Mouse (Mus musculus): ENCODE data around the gene Msx2.

Msx2 gene

DNA sequence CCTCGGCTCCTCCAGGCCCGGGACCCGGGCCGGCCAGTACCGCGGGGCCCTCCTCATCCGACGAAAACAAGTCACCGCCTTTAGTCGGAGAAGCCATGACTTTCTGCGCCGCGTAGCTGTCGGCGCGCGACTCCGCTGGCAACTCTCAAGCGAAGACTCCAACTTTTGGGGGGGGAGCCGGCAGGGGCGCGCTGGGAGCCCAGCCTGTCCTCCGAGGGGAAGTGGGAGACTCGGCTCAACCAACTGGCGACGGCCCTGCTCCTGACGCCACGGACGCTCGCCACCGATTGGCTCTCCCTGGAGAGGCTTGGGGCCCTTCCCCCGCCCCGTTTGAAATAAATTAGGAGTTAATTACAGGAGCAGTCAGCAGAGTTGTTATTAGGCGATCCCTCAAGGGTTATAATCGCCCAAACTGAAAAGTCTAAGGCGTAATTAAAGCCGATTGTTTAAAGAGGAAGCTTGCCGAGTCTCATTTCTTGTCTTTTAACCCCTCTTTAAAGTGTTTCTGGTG lies at the start of gene Msx2:
TSS of gene Msx2 (minus strand) at position 461 of the 511 bp plus-strand sequence.
- DNase-seq = no peak

DNA sequence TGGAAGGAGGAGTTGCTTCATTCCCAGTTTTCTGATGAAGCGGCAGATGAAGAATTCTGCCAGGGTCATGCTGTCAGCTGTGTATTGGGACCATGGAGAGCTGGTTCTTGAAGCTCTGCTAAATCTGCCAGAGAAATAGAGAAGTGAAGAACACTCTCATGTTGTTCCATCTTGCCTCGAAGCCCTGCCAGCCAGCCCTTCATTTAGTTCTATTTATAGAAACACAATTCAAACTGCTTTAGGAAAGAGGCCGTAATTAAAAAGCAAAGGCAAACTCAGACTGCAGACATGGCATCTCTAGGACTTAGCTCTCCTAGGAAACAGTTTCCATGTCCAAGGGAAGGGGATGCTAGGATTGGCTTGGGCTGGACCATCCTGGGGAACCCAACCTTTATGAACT lies 48.6 kb upstream of the Msx2 start:
- no peak for DNase-seq

- DNase-seq = no peak
Observed at GRCm38 (mm10) chr13:53520343-53520937, 47.6 kb upstream of the Msx2 start.

- no peak for DNase-seq
Observed at GRCm38 (mm10) chr13:53519727-53520126, 46.9 kb upstream of the Msx2 start.

DNA sequence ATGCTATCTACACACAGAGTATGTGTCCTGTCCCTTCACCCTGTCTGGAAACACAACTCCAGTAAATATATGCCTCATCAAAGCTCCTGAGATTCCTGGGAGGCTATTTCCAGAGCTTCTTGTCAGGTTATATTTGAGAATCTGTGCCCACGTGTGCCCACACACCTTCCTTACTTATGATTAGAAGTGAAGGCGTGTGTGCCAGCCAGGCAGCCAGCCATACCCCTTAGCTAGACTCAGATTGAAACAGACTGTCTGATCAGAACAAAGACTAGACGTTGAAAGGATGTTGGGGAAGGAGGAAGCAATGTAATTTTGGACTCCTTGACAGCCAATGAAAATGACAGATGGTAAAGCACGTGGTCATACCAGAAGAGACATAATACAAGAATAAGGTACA lies 45.4 kb upstream of the Msx2 start:
- DNase-seq = no peak

DNA sequence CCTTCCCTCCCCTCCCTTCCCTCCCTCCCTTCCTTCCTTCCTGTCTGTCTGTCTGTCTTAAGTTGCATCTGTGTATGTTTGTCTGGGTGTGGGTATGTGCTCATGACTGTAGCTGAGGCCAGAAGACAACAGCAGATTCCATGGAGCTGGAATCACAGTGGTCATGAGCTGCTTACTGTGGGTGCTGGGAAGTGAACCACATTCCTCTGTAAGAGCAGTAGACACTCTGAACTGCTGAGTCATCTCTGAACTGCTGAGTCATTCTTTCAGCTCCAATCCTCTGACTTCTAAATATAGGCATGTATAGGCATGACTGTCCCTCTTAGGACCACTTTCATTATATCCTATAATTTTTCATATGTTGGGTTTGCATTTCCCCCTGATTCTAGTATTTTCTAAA lies 41.7 kb upstream of the Msx2 start:
- DNase-seq = no peak

DNA sequence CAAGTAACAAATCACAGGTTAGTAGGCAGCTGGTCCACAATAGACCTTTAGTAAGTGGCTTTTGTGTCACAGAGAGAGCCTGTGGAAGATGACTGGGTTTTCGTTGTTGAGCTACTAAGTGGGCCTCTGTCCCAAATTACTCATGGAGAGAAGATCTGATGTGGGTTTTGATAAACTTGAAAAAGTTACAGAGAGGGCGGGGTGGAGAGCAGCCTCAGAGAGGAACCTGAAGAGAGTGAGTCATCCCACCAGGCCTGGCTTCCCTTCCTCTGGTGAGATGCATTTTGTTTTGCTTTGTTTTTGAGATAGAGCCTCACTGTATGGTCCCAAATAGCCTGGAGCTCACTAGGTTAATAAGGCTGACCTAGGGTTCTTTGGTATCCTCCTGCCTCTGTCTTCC lies 38.5 kb upstream of the Msx2 start:
- no peak for DNase-seq

- no peak for DNase-seq
Observed at GRCm38 (mm10) chr13:53502406-53502805, 29.5 kb upstream of the Msx2 start.

GRCm38 (mm10) chr13:53501561-53502253 lies 28.8 kb upstream of the Msx2 start:
- no peak for DNase-seq

- DNase-seq = no peak
Observed at GRCm38 (mm10) chr13:53501057-53501456, 28.2 kb upstream of the Msx2 start.

GRCm38 (mm10) chr13:53486512-53486911 lies 13.6 kb upstream of the Msx2 start:
- DNase-seq = no peak

GRCm38 (mm10) chr13:53475701-53476188 lies 2.9 kb upstream of the Msx2 start:
- DNase-seq = no peak

GRCm38 (mm10) chr13:53474491-53474890 lies 1.6 kb upstream of the Msx2 start:
- no peak for DNase-seq

DNA sequence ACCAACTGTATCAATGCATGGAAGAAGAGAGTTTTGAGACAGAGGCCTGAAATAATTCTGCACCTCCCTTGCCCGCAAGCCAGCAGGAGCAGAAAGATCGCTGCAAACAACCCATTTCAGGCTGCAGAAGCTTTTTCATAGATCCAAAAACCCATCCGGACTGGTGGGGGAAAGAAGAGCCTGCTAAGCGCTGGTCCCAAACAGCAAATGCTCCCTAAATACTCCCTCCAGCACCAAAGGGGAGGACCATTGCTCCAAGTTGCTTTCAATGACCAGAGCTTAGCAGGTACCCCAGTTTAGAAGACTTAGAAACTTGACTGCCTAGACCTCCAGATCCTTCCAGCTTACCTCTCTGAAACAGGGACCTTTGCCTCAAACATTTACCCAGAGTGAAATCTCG lies 1.1 kb upstream of the Msx2 start:
- DNase-seq = no peak

GRCm38 (mm10) chr13:53473291-53473690 lies 417 bp upstream of the Msx2 start:
- DNase-seq = no peak

- DNase-seq = no peak
Observed at GRCm38 (mm10) chr13:53471926-53472613, 804 bp downstream of the Msx2 start.

DNA sequence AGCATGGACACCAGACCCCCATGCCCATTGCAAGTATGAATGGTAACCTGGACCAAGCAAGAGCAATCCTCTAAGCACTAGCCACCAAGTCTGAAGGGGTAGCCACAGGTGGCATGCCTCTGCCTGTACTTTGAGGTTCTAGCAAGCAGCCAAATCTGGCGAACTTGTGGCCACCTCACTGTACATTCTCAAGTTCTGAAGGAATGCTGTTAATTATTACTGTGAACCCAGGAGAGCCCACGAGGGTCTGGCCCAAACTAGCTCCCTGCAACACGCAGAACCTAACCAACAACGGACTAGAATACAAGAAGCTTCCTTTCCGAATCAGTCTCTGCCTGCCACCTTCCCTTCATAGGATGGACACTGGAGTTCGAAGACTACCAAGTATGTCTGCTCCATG lies 1.5 kb downstream of the Msx2 start:
- no peak for DNase-seq

- DNase-seq = no peak
Observed at GRCm38 (mm10) chr13:53470437-53471151, 2.3 kb downstream of the Msx2 start.

GRCm38 (mm10) chr13:53469756-53470155 lies 3.1 kb downstream of the Msx2 start:
- no peak for DNase-seq

DNA sequence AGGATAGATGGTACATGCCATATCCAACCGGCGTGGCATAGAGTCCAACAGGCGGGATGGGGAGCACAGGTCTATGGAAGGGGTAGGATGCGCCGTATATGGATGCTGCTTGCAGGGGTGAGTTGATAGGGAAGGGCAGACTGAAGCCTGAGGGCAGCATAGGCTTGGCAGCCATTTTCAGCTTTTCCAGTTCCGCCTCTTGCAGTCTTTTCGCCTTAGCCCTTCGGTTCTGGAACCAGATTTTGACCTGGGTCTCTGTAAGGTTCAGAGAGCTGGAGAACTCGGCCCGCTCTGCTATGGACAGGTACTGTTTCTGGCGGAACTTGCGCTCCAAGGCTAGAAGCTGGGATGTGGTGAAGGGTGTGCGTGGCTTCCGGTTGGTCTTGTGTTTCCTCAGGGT lies 4.7 kb downstream of the Msx2 start:
- no peak for DNase-seq

DNA sequence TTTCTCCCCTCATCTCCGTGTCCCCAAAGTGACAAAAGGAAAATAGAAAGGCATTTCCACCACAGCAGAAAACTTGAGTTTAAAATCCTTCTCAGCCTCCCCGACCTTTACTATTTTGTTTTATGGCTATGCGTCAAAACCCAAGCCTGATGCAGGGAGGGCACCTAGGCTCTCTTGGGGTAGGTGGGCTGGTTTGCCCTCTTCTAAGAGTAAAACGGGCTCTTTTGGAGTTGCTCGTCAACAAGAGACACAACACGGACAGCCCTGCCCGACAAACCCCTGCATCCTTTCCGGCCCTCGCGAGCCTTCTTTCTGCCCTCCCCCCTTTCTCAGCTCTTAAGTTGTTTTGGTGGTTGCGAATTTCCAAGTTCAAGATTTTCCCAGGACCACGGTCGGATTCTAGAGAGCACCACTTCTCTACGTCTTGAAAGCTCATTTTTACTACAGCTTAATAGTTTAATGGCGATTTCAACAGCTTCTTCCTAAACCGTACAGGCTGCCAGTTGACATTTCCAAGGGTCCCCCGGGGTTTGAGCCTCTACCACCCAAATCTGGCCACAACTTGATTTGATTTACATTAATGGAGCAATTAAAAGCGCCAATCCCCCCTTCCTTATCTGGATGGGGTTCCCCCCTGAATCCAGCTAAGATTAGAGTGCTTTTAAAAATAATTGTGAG lies 6.5 kb downstream of the Msx2 start:
- no peak for DNase-seq

DNA sequence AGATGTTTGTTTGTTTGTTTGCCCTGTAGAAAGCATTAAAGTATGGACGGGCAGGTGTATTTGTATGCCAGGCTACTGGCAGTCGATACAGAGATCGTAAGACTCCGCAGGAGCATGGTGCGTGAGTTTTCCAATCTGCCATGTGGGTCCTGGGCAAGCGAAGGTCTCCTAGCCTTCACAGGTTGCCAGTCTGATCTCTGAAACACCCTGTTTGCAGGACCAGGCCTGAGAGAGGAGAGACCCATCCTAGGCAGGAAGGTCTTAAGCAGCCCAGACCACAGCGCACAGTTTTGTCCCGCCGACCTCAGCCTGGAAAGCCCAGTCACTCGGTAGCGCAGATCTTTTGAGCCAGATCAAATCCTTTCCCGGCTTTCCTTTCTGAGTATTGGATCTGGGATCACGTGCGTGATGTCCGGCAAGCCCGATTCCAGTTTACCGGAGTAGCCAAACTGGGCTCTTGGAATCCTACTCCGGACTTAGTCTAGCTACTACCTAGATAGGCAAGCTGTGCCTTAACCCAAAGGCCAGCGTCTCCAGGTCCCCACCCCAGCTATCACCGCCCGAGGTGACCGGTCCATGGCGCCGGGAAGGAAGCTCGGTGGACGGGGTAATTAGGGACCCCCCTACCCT lies 7.6 kb downstream of the Msx2 start:
- DNase-seq = no peak
